Mouse (Mus musculus) yolk sac, embryonic 10.5 days (tissue): ENCODE results near the gene Olfr726.

ENCODE experiments used
- DNase-seq: peaks from one replicate; pipeline ENCODE4 v3.0.0-alpha.2; 2017; ENCODE audit warnings: low spot score

Olfr726 gene

DNA sequence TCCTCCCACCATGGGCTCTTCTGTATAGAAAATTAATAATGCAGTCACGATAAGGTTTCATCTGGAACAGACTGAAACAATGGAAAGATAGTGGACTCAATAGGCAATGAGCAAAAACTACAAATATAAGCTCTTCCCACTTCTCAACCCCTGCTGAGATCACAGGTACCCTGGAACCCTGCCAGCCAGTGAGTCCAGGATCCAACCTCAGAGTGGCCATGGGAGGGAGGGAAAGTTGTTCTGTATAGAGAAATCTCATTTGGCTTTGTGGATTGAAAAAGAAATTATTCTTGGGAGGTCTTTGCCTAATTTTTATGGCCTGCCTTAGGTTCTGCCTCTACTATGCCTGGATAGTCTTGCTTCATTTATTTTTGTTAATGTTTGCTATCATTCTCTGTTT is at the start of gene Olfr726:
Olfr726 (minus strand) TSS at position 101 of the 400 bp plus-strand sequence.
- no peak for DNase-seq

DNA sequence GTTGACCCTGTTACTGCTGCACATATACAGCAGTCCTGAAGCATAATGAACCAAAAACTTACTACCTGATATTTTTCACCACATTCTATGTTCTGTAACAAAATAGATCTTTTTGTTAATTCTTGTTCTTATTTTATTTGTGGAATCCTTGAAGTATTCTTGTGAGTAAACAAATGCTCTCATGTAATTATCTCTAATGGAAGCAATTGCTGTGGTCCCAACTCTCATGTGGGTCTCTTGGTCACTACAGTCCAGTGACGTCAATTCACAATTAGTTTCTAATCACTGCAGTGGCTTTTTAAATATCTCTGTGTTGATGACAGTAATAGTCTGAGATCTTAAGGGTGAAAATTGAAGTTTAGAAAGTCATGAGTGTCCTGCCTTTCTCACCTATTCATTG is 32.1 kb upstream of the Olfr726 start, which contains the start of gene Olfr727:
Olfr727 (plus strand) TSS at position 301 of the 400 bp plus-strand sequence.
- DNase-seq, result no peak

DNA sequence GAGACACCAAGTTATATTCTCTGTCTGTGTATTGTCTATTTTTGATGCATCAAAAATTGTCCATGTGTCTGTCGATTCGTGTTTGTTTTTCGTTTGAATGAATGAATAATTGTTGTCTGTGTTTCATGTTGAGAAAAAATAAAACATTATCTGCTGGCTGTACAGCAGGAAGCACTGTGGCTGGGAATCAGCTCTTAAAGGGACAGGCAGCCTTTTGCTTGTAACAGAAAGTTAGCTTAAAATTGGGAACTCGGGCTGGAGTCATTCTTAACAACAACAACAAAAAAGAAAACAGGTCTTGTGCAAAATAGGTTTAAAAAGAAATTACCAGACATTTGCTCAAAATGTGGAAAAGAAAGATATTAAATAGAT is 28.0 kb downstream of the Olfr726 start:
- DNase-seq, result no peak

DNA sequence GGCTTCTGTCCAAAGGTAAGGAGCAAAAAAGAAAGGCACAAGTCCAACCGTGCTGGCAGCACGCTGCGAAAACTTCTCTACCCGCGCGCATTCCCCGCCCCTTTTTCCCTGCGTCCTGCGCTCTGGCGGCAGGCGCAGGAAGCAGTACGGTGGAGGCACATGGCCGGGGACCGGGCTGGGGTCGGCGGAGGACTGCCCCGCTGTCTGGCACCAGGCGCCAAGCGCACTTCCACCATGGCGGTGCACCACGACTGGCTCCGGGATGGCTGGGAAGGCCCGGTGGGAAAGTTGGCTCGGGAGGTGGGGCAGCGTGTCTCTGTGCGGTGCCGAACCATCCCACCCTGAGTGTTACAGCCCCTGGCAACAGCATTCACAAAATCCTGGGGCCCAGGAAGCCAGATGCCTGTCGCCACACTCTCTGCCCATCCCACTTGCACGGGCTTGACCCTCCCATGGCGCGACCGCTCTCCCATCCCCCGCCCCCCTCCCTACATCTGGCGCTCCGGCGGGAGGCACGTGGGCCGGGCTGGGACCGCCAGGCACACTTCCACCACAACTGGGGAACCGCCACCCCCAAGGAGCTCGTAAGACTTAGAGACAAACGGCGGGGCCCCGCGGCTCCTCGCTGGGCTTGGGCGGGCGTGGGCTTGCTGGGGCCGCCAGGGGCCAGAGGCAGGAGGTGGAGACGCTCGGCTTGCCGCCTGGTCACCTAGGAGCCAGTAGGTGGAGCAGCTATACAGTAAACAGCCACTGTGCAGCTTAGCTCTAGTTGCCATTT is 28.6 kb downstream of the Olfr726 start:
- peak; percentile 77 for DNase-seq

DNA sequence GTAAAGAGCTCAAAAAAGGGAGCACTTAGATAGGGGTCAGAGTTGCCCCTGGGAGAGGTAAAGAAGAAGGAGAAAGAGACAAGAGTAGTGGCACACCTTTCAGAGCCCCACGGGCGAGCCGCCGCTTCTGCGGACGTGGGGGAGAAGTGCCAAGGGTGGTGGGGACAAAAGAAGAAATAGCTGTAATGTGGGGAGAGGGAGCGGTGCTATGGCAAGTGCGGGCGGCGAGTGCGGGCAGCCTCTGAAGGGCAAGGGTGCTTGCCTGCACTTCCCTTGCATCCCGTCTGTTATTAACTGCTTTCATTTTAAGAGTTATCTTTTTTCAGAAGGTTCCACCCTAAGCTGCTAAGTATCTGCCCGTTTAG is 29.2 kb downstream of the Olfr726 start:
- DNase-seq, result peak; percentile 1

DNA sequence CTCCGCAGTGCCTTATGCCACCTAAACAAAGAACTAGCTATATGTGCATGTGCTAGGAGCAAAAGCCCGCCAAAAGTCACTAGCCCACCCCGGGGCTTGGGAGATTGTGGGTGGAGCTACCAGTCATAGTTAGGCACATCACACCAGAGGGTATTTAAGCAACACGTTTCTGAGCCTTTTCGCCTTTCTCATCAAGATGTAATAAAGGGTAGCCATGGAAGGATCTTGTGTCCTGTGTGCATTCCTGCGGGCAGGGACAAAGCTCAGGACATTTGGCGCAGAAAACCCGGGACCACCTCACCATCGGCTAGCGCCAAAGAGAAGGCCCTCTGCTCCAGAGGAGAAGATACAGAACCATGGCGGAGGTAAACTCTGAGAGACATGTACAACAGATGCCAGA is 29.6 kb downstream of the Olfr726 start:
- DNase-seq, result peak; percentile 8

DNA sequence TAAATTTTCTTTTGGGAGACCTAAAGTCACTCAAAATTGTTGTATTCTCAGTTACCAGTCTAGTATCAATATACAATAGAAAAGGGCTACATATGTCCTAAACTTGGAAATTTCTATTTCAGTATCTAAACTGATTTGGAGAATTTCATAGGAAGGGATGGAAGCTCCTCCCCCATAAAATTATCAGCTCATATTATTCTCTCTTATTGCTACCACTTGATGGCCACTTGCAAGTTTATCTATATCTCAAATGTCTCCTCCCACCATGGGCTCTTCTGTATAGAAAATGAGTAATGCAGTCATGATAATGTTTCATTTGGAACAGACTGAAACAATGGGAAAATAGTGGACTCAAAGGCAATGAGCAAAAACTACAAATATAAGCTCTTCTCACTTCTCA is 50.5 kb downstream of the Olfr726 start, which contains the start of gene Olfr725:
Olfr725 (minus strand) TSS at position 101 of the 400 bp plus-strand sequence.
- no peak for DNase-seq
